Mouse (Mus musculus): Measurements from ENCODE around the gene Arhgap25. TPM values are rescaled to one million over a fixed set of nuclear protein-coding genes. Genes with fewer than 3 reads are reported as not detected.

The Arhgap25 gene
- polyA plus RNA-seq, 1 experiment = 0.39 TPM

GRCm38 (mm10) chr6:87428487-87429044 lies 104.5 kb downstream of the Arhgap25 start, which contains the start of gene Bmp10:
Bmp10 (plus strand) TSS chr6:87428994.
- H3K4me3 ChIP-seq (replicated peaks; ENCODE audit: insufficient read depth, low read depth, low read length) = no peak within 1 kb of the TSS
- peaks cover 2% of the 10 kb centered on the region; the same call in 1 of the 2 replicates for H3K4me1 ChIP-seq (ENCODE audit: control insufficient read depth, insufficient read depth, low read length)
- no peak for TF ChIP-seq POLR2A (IDR thresholded peaks at IDR 0.05; ENCODE audit: borderline replicate concordance, insufficient read depth, low read length)
- no peak for TF ChIP-seq CTCF (IDR thresholded peaks at IDR 0.05; ENCODE audit: borderline replicate concordance, insufficient read depth, low read depth, low read length)
- no peak for DNase-seq
- WGBS = 65% methylated on average over 7 of the region's 7 CpGs
- H3K27ac ChIP-seq (ENCODE audit: insufficient read depth, low read length) = no peak within 1 kb of the TSS
- H3K27me3 ChIP-seq (ENCODE audit: control insufficient read depth, insufficient read depth, low read length) = no peaks in the 10 kb centered on the region; the same call in 1 of the 2 replicates

DNA sequence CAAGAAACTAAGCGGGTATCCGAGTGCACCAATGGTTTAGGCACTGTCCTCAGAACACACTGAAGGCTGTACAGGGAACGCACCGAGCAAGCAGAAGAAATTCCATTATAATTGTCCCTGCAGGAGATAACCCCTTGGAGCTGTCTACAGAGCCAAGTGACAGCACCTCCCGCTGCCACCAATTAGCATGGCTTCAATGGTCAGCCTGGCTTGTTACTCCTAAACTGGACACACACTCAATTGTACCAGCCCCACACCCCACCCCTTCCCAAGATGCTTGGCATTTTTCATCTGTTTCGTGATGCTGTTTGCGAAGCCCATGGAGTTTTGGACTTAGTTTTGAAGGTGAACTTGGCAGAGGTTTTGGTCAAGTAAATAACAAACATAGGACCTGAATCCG lies 105.4 kb downstream of the Arhgap25 start:
- TF ChIP-seq CTCF (IDR thresholded peaks at IDR 0.05; ENCODE audit: borderline replicate concordance, insufficient read depth, low read depth, low read length) (no peak), POLR2A (IDR thresholded peaks at IDR 0.05; ENCODE audit: borderline replicate concordance, insufficient read depth, low read length) (no peak)
- peak in 1 of 2 experiments; percentile 6 for DNase-seq
- Histone ChIP-seq H3K4me1 (ENCODE audit: control insufficient read depth, insufficient read depth, low read length) (peaks cover 2% of the 10 kb centered on the region; the same call in 1 of the 2 replicates), H3K4me3 (replicated peaks; ENCODE audit: insufficient read depth, low read depth, low read length) (no peak overlapping the region), H3K27me3 (ENCODE audit: control insufficient read depth, insufficient read depth, low read length) (no peaks in the 10 kb centered on the region; the same call in 1 of the 2 replicates), H3K27ac (ENCODE audit: insufficient read depth, low read length) (no peak overlapping the region)
- 15% methylated on average over 8 of the region's 8 CpGs for WGBS

GRCm38 (mm10) chr6:87426954-87427353 lies 106.1 kb downstream of the Arhgap25 start:
- no peak for DNase-seq
- H3K27ac ChIP-seq (ENCODE audit: insufficient read depth, low read length) = no peak overlapping the region
- peaks cover 2% of the 10 kb centered on the region; the same call in 1 of the 2 replicates for H3K4me1 ChIP-seq (ENCODE audit: control insufficient read depth, insufficient read depth, low read length)
- no peak overlapping the region for H3K4me3 ChIP-seq (replicated peaks; ENCODE audit: insufficient read depth, low read depth, low read length)
- no peaks in the 10 kb centered on the region; the same call in 1 of the 2 replicates for H3K27me3 ChIP-seq (ENCODE audit: control insufficient read depth, insufficient read depth, low read length)
- no peak for TF ChIP-seq CTCF (IDR thresholded peaks at IDR 0.05; ENCODE audit: borderline replicate concordance, insufficient read depth, low read depth, low read length)
- no peak for TF ChIP-seq POLR2A (IDR thresholded peaks at IDR 0.05; ENCODE audit: borderline replicate concordance, insufficient read depth, low read length)
- WGBS = 58% methylated on average over 5 of the region's 5 CpGs

DNA sequence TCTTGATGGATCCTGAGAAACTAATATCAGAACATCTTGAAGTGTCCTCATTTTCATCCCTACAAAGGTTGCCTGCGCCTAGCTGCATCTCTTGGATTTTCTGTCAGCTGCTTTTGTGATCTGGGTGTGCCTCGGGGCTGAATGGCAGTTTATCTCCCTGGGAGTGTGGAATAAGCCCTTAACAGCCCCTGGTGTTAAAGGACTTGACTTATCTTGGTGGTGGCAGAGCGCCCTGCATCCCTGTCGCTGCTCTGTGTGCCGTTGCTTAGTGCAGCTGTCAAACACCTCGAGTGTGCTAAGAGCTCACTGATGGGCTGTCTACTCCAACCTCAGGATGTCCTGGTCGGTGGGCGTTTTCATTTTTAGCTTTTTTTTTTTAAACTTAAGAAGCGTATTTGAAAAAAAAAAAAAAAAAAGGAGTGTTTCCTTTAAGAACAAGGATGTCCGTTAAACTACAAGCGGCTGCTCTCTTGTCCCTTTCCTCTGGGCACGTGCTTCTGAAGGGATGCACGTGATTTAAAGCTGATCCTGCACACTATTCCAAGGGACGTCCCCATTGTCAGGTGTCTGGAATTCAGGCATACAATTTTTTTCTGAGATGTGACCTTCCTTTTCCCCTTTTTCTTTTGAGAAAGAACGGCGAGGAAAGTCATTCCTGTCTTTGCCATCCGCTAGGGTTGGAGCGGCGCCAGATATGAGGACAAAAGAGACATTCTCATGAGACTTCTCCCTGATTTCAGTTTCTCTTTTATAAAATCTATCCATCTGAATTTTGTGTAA lies 108.8 kb downstream of the Arhgap25 start:
- 16% methylated on average over 19 of the region's 19 CpGs for WGBS
- Histone ChIP-seq H3K4me1 (ENCODE audit: control insufficient read depth, insufficient read depth, low read length) (peaks cover 2% of the 10 kb centered on the region; the same call in 1 of the 2 replicates), H3K4me3 (replicated peaks; ENCODE audit: insufficient read depth, low read depth, low read length) (peak overlapping the region; percentile 48), H3K27ac (ENCODE audit: insufficient read depth, low read length) (no peak overlapping the region), H3K27me3 (ENCODE audit: control insufficient read depth, insufficient read depth, low read length) (no peaks in the 10 kb centered on the region; the same call in 1 of the 2 replicates)
- peak; percentile 12 to 20 for DNase-seq
- TF ChIP-seq CTCF (IDR thresholded peaks at IDR 0.05; ENCODE audit: borderline replicate concordance, insufficient read depth, low read depth, low read length) (no peak), POLR2A (IDR thresholded peaks at IDR 0.05; ENCODE audit: borderline replicate concordance, insufficient read depth, low read length) (no peak)

DNA sequence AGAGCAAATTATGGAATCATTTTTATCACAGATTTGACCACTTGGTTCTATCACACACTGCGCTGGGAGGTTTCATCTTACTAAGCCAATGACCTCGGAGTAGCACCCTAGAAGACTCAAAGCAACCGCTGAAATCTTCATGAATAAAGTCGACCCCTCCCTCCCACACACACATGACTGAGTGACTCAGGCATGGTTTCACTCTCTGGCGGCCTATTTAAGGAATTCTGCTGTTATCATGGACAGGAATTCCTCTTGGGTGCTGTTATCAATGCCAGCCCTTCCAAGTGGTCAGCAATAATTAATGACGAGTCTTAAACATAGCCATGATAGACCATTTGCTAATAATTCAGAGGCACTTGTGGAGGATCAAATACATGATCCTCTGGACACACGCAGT lies 110.8 kb downstream of the Arhgap25 start:
- Histone ChIP-seq H3K27ac (ENCODE audit: insufficient read depth, low read length) (no peak overlapping the region), H3K4me1 (ENCODE audit: control insufficient read depth, insufficient read depth, low read length) (peaks cover 2% of the 10 kb centered on the region; the same call in 1 of the 2 replicates), H3K4me3 (replicated peaks; ENCODE audit: insufficient read depth, low read depth, low read length) (no peak overlapping the region), H3K27me3 (ENCODE audit: control insufficient read depth, insufficient read depth, low read length) (no peaks in the 10 kb centered on the region)
- 85% methylated on average over 7 of the region's 7 CpGs for WGBS
- TF ChIP-seq CTCF (IDR thresholded peaks at IDR 0.05; ENCODE audit: borderline replicate concordance, insufficient read depth, low read depth, low read length) (no peak), POLR2A (IDR thresholded peaks at IDR 0.05; ENCODE audit: borderline replicate concordance, insufficient read depth, low read length) (no peak)
- DNase-seq = no peak

DNA sequence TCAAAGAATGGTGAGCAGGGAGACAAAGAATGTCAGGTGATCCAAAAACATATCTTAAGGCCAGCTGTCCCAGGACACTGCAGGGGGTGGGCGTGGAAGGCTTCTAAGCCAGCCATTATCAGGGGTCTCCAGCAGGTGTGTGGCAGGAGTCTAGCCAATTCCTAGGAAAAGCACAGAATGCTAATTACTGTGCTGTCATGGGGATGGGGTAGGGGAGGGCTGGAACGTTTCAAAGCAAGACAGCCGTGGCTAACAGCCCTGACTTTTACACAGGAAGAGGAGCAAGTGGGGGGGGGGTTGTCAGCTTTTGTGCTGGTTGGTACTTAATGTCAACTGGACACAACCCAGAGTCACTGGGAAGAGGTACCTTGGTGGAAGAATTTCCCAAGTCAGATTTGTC lies 121.0 kb downstream of the Arhgap25 start:
- DNase-seq = no peak
- no peak for TF ChIP-seq POLR2A (IDR thresholded peaks at IDR 0.05; ENCODE audit: borderline replicate concordance, insufficient read depth, low read length)
- no peak overlapping the region for H3K4me3 ChIP-seq (replicated peaks; ENCODE audit: insufficient read depth, low read depth, low read length)
- H3K4me1 ChIP-seq (ENCODE audit: control insufficient read depth, insufficient read depth, low read length) = no peaks in the 10 kb centered on the region
- H3K27ac ChIP-seq (ENCODE audit: insufficient read depth, low read length) = no peak overlapping the region
- no peaks in the 10 kb centered on the region for H3K27me3 ChIP-seq (ENCODE audit: control insufficient read depth, insufficient read depth, low read length)
- 9% methylated on average over 3 of the region's 3 CpGs for WGBS

Other genes starting within 250 kb of the Arhgap25 start
- 8.0 and 8.1 TPM in 2 replicates for gene Antxr1, start 197.4 kb downstream of the Arhgap25 start, polyA plus RNA-seq (2012; rRNA removed)
- gene Gkn1, start 182.3 kb downstream of the Arhgap25 start, polyA plus RNA-seq (2012; rRNA removed) = 0.08 and 0.13 TPM in 2 replicates
- gene Gkn2, start 159.9 kb downstream of the Arhgap25 start, polyA plus RNA-seq (2012; rRNA removed) = not detected in 2 replicates
- gene Gkn3, start 144.3 kb downstream of the Arhgap25 start, polyA plus RNA-seq (2012; rRNA removed) = 19.9 and 25.1 TPM in 2 replicates
- gene Bmp10, start 104.3 kb downstream of the Arhgap25 start, polyA plus RNA-seq (2012; rRNA removed) = not detected in 2 replicates
- 0.03 and 0.13 TPM in 2 replicates for gene Prokr1, start 57.5 kb upstream of the Arhgap25 start, polyA plus RNA-seq (2012; rRNA removed)
- 4.6 and 5.0 TPM in 2 replicates for gene Aplf, start 138.9 kb upstream of the Arhgap25 start, polyA plus RNA-seq (2012; rRNA removed)
- 4.0 and 4.5 TPM in 2 replicates for gene Efcc1, start 197.6 kb upstream of the Arhgap25 start, polyA plus RNA-seq (2012; rRNA removed)
- gene Gp9, start 244.8 kb upstream of the Arhgap25 start, polyA plus RNA-seq (2012; rRNA removed) = 0.49 and 0.68 TPM in 2 replicates